Mouse (Mus musculus): ENCODE data around the gene Mpeg1. TPM values are rescaled to one million over a fixed set of nuclear protein-coding genes. Genes with fewer than 3 reads are reported as not detected.

Gene Mpeg1
- polyA plus RNA-seq, 1 experiment from 2014 or later = 0.55 TPM

DNA sequence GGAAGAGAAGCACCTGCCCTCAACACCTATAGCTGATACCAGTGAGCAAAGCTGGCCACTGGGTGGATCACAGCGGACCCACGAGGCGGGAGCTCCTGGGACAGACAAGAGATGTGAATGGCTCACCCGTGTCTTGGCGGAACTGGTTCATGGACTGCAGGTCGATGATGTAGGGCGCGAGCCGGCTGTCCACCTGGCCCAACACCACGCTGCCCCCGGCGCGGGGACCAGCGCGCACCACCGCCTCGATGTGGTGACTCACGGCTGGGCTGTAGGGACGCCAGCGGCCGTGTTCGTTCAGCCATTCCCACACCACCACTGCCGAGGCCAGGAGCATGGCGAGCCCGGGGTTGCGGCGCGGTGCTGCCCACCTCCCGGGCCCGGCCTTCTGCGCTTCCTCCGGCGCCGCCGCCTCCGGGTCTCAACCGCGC, 40.3 kb downstream of the Mpeg1 start:
- H3K27me3 ChIP-seq (replicated peaks; ENCODE audit: control insufficient read depth, insufficient read depth, low read length) = no peaks in the 10 kb centered on the region
- H3K4me3 ChIP-seq (ENCODE audit: low read depth, low read length) = peak overlapping the region; percentile 80
- peak overlapping the region; percentile 92 for H3K9ac ChIP-seq (ENCODE audit: low read length)
- DNase-seq (ENCODE audit: low spot score) = peak; percentile 49
- no peaks in the 10 kb centered on the region for H3K9me3 ChIP-seq (replicated peaks; ENCODE audit: control insufficient read depth, low read length)
- peak overlapping the region; percentile 93 for H3K27ac ChIP-seq (ENCODE audit: low read depth, low read length)
- ATAC-seq = peak; percentile 64
- peaks cover 11% of the 10 kb centered on the region for H3K4me1 ChIP-seq (ENCODE audit: control insufficient read depth, insufficient read depth, low read length)
- H3K36me3 ChIP-seq (ENCODE audit: control insufficient read depth, insufficient read depth, low read length) = 0 out of 2 replicates have a peak, but pooled peaks cover 7% of the 10 kb centered on the region
- 0% methylated on average over 35 of the region's 38 CpGs for WGBS
- H3K4me2 ChIP-seq (ENCODE audit: low read length) = peak overlapping the region; percentile 80

DNA sequence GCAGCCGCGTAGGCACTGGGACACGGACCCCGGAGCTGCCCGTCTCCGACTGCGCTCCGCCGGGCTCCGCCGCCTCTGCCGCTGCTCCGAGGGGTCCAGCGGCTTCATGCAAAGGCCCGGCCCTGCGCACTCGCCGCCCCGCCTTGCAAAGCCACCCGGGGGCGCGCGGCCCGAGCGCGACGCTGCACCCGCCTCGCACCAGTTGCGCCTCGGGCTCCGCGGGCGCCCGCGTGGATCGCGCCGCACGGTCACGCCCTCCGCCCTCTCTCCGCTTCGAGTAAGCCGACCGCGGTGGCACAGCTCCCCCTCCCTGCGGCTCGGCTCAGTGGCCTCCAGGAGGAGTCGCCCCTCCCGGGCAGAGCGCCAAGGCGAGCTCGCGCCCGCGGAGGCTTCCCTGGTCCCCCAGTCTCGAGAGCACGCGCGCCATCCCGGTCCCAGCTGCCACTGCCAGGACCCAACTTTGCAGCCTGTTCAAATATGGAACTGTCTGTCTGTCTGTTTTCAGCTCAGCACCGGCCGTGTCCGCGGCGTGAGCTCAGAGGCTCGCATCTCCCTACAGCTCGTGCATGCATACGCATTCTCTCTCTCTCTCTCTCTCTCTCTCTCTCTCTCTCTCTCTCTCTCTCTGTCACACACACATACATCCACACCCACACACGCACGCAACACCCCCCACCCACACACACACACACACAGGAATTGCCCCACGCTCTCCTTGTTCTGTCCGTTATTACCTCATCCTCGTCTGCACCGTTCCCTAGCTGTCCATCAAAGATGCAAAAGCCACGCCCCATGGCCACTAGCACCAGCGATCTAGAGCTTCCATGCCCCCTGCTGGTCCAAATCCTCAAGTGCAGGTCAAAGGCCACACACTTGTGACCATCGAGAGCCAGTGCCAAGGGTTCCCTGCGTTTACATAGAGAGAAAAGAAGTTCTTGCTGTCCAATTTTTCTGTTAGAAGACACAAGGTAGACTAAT, 41.1 kb downstream of the Mpeg1 start, which contains the start of gene Dtx4:
TSS of gene Dtx4 (minus strand) at position 85 of the 978 bp plus-strand sequence.
- under 1% methylated on average over 70 of the region's 80 CpGs for WGBS
- no peaks in the 10 kb centered on the region for H3K27me3 ChIP-seq (replicated peaks; ENCODE audit: control insufficient read depth, insufficient read depth, low read length)
- 0 out of 2 replicates have a peak, but pooled peaks cover 7% of the 10 kb centered on the region for H3K36me3 ChIP-seq (ENCODE audit: control insufficient read depth, insufficient read depth, low read length)
- peak within 1 kb of the TSS; percentile 80 for H3K4me2 ChIP-seq (ENCODE audit: low read length)
- no peaks in the 10 kb centered on the region for H3K9me3 ChIP-seq (replicated peaks; ENCODE audit: control insufficient read depth, low read length)
- DNase-seq (ENCODE audit: low spot score) (peak; percentile 97), ATAC-seq (peak; percentile 91)
- H3K9ac ChIP-seq (ENCODE audit: low read length) = peak within 1 kb of the TSS; percentile 92
- H3K4me3 ChIP-seq (ENCODE audit: low read depth, low read length) = peak within 1 kb of the TSS; percentile 80
- H3K4me1 ChIP-seq (ENCODE audit: control insufficient read depth, insufficient read depth, low read length) = peaks cover 11% of the 10 kb centered on the region
- peak within 1 kb of the TSS; percentile 93 for H3K27ac ChIP-seq (ENCODE audit: low read depth, low read length)

DNA sequence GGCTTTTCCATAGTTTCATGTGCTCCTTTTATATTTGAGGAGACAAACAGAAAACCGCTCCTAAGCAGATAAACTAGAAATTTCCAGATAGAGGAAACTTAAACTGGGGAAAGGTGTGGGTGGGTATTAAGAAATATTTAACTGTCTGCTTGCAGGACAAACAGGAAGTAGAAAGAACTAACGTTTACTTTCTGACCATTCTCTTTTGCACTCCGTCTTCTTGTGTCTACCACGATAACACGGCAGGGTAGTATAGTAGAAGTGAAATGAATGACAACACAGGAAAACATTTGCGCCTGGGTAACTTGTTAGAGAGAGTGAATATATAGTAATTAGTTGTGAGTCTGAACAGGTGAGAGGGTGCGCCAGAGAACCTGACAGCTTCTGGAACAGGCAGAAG, 42.2 kb downstream of the Mpeg1 start:
- peaks cover 11% of the 10 kb centered on the region for H3K4me1 ChIP-seq (ENCODE audit: control insufficient read depth, insufficient read depth, low read length)
- no peaks in the 10 kb centered on the region for H3K27me3 ChIP-seq (replicated peaks; ENCODE audit: control insufficient read depth, insufficient read depth, low read length)
- no peaks in the 10 kb centered on the region for H3K36me3 ChIP-seq (ENCODE audit: control insufficient read depth, insufficient read depth, low read length)
- no peak overlapping the region for H3K9ac ChIP-seq (ENCODE audit: low read length)
- no peak overlapping the region for H3K27ac ChIP-seq (ENCODE audit: low read depth, low read length)
- H3K4me3 ChIP-seq (ENCODE audit: low read depth, low read length) = no peak overlapping the region
- ATAC-seq (no peak), DNase-seq (ENCODE audit: low spot score) (no peak)
- H3K9me3 ChIP-seq (replicated peaks; ENCODE audit: control insufficient read depth, low read length) = no peaks in the 10 kb centered on the region
- WGBS = 93% methylated on average over 7 of the region's 7 CpGs
- H3K4me2 ChIP-seq (ENCODE audit: low read length) = no peak overlapping the region

DNA sequence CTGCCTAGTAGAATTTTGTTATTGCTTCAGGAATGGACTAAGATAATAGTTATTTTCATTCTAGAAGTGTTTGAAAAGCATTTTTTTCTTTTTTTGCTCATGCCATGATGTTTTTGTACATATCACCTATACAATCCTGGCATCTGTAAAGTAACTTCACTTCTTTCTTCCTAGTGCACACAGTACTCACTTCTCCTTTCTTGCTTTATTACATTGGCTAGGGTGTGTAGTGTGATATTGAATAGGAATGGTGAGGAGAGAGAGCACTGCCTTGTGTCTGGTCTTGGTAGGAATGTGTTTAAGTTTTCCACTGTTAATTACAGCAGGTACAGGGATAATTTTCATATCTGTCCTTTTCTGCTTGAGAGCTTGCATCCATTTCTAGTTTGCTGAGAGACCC, 54.0 kb downstream of the Mpeg1 start:
- Histone ChIP-seq H3K27ac (ENCODE audit: low read depth, low read length) (no peak overlapping the region), H3K4me1 (ENCODE audit: control insufficient read depth, insufficient read depth, low read length) (no peaks in the 10 kb centered on the region)
- DNase-seq (ENCODE audit: low spot score) = no peak

More for the DNA sequence above, 54.0 kb downstream of the Mpeg1 start:
- Histone ChIP-seq H3K4me2 (ENCODE audit: low read length) (no peak overlapping the region), H3K27me3 (replicated peaks; ENCODE audit: control insufficient read depth, insufficient read depth, low read length) (no peaks in the 10 kb centered on the region), H3K9me3 (replicated peaks; ENCODE audit: control insufficient read depth, low read length) (no peaks in the 10 kb centered on the region), H3K36me3 (ENCODE audit: control insufficient read depth, insufficient read depth, low read length) (no peaks in the 10 kb centered on the region), H3K9ac (ENCODE audit: low read length) (no peak overlapping the region), H3K4me3 (ENCODE audit: low read depth, low read length) (no peak overlapping the region)
- no peak for ATAC-seq

Other genes starting within 250 kb of the Mpeg1 start
- not detected in 2 replicates for gene Olfr1432, start 228.2 kb upstream of the Mpeg1 start, polyA plus RNA-seq (2014; fragmentation: Nextera tagmentation; extraction: Ambion mirVana)
- not detected in 2 replicates for gene Olfr262, start 219.1 kb upstream of the Mpeg1 start, polyA plus RNA-seq (2014; fragmentation: Nextera tagmentation; extraction: Ambion mirVana)
- gene Olfr235, start 199.7 kb upstream of the Mpeg1 start, polyA plus RNA-seq (2014; fragmentation: Nextera tagmentation; extraction: Ambion mirVana) = not detected in 2 replicates
- gene Olfr1434, start 180.9 kb upstream of the Mpeg1 start, polyA plus RNA-seq (2014; fragmentation: Nextera tagmentation; extraction: Ambion mirVana) = not detected in 2 replicates
- gene Olfr1436, start 161.6 kb upstream of the Mpeg1 start, polyA plus RNA-seq (2014; fragmentation: Nextera tagmentation; extraction: Ambion mirVana) = not detected in 2 replicates
- not detected in 2 replicates for gene Olfr1437, start 135.7 kb upstream of the Mpeg1 start, polyA plus RNA-seq (2014; fragmentation: Nextera tagmentation; extraction: Ambion mirVana)
- gene Olfr1438-ps1, start 124.9 kb upstream of the Mpeg1 start, polyA plus RNA-seq (2014; fragmentation: Nextera tagmentation; extraction: Ambion mirVana) = not detected in 2 replicates
- gene Olfr1440, start 73.5 kb upstream of the Mpeg1 start, polyA plus RNA-seq (2014; fragmentation: Nextera tagmentation; extraction: Ambion mirVana) = not detected in 2 replicates
- gene Olfr1441, start 43.3 kb upstream of the Mpeg1 start, polyA plus RNA-seq (2014; fragmentation: Nextera tagmentation; extraction: Ambion mirVana) = not detected in 2 replicates
- not detected in 2 replicates for gene Pfpl, start 32.9 kb upstream of the Mpeg1 start, polyA plus RNA-seq (2014; fragmentation: Nextera tagmentation; extraction: Ambion mirVana)
- 15.3 and 18.2 TPM in 2 replicates for gene Dtx4, start 40.7 kb downstream of the Mpeg1 start, polyA plus RNA-seq (2014; fragmentation: Nextera tagmentation; extraction: Ambion mirVana)
- 9.9 and 10.9 TPM in 2 replicates for gene Fam111a, start 85.0 kb downstream of the Mpeg1 start, polyA plus RNA-seq (2014; fragmentation: Nextera tagmentation; extraction: Ambion mirVana)
- not detected in 2 replicates for gene Gm4952, start 139.2 kb downstream of the Mpeg1 start, polyA plus RNA-seq (2014; fragmentation: Nextera tagmentation; extraction: Ambion mirVana)
- gene Glyat, start 172.5 kb downstream of the Mpeg1 start, polyA plus RNA-seq (2014; fragmentation: Nextera tagmentation; extraction: Ambion mirVana) = not detected in 2 replicates
- gene Olfr1442, start 209.7 kb downstream of the Mpeg1 start, polyA plus RNA-seq (2014; fragmentation: Nextera tagmentation; extraction: Ambion mirVana) = not detected in 2 replicates
- gene Olfr1443, start 217.3 kb downstream of the Mpeg1 start, polyA plus RNA-seq (2014; fragmentation: Nextera tagmentation; extraction: Ambion mirVana) = not detected in 2 replicates
- gene Keg1, start 235.0 kb downstream of the Mpeg1 start, polyA plus RNA-seq (2014; fragmentation: Nextera tagmentation; extraction: Ambion mirVana) = not detected in 2 replicates

All from forebrain, embryonic 14.5 days (tissue).